Mouse (Mus musculus) retina, postnatal 1 day (tissue): Measurements from ENCODE around the gene Tmem128.

Experiments
- DNase-seq: peaks from one replicate; pipeline ENCODE4 v3.0.0-alpha.2; 2012

Tmem128 gene

DNA sequence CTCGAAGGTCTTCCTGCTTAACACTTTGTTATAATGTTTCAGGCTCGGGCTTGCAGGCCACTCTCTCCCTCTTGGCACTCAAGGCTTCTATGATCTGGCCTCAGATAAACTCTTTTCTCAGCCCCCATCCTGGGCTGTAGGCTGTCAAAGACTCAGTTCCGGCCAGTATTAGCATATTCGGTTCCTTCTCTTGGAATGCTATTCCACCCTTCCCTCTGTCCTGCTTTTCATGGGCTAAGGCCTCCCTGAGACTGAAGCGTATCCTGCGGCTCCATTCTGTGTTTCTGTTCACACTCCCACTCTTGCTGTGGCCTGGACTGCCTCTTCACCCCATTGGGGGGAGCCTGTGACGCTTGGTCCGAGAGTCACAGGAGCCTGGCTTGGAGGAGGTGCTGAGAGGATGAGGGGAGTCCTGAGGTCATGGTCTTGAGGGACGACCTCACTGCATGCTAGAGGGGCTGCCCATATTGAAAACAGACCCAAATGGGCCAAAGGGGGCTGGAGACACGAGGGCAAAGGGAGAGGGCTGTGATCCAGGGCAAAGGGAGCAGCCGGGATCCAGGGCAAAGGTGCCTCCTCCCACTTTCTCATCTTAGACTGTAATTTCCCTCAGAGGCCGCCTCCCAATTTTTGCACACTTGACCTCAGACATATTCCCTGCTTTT lies 18.1 kb downstream of the Tmem128 start:
- DNase-seq = no peak

DNA sequence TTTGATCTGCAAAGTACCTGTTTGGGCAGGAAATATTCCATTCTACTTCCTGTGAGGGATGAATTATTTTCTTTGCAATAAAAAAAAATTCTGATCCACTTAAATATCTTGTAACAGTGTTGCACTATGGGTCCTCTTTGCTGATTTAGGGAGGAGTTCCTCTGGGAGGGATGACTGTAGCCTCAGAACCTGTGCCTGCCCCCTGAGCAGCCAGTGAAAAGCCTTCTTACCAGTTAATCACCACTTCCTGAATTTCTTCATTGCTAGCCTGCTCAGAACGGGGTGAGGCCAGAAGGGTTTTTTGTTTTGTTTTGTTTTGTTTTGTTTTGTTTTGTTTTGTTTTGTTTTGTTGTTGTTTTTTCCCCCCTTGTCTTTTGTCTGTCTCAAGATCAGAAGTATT lies 20.1 kb downstream of the Tmem128 start:
- no peak for DNase-seq

DNA sequence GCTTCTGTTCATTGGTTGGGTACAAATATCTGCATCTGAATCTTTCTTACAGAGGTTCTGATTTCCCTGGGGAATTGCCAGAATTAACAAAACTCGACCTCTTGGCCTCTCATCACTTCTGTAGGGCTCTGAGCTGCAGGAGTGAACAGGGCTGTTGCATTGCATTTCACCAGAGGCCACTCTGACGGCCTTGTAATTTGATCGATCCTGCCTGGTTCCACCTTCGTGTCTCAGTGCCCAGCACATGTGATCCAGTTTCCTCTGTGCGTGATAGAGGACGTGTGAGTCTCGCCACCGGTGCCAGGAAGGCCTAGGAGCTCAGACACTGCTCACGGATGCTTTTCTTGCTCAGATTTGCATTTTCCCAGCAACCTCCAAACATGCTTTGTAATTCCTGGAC lies 25.7 kb downstream of the Tmem128 start:
- no peak for DNase-seq

DNA sequence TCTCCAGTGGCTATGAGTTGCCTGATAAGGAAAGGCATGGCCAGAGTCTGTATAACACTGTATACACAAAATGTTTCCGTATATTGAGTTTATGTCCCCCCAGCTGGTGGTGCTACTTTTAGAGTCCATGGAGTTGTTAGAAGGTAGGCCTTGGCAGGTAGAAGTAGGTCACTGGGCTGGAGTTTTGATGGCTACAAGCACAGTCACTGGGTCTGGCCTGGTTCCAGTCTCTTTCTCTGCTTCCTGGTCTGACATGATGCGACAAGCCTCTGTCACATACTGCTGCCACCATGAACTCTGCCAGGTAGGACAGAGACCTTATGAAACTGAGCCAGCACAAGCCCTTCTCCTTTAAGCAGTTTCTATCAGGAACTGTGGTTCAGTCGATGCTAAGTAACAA lies 28.5 kb downstream of the Tmem128 start:
- no peak for DNase-seq

DNA sequence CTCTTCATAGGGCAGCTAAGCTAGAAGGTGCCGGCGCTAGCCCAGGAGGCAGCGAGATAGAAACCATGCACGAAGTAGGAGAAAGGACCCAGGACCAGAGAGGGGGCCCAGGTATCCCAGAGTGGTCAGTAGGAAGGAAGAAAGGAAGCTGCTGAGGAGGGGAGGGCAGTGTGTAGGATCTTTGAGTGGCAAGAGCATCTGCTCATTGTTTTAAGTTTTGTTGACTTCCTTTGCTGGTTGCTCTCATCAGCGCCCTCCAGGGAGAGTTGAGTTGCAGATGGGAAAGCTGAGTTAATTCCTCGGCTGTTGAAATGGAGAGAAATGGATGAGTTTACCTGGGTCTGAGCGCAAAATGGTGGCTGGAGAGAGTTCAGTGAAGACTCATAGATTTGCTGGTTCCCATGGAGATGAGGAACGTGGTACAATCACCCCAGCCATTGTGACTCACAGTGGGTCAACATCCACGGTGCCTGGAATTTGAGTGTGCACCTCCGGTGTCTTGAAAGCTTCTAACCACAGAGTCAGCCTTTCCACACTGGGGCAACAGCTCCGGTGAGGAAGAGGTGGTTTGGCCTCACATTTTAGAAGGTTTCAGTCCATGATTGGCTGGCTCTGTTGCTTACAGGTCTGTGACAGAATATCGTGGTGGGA lies 41.9 kb downstream of the Tmem128 start:
- no peak for DNase-seq

DNA sequence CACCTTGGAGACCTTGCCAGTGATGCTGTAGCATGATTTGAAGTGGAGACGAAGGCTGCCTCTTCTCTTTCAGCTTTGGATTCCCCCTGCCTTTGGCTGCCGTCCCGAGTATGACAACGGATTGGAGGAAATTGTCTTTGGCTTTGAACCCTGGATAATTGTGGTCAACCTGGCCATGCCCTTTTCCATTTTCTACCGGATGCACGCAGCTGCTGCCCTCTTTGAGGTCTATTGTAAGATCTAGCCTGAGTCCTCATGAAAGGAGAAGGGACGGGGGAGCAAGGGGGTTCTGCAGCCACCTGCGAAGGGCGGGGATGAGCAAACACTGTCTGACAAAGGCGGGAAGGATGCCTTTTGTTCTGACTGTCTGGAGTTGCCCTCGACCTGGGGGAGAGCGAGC lies 42.7 kb downstream of the Tmem128 start:
- no peak for DNase-seq

DNA sequence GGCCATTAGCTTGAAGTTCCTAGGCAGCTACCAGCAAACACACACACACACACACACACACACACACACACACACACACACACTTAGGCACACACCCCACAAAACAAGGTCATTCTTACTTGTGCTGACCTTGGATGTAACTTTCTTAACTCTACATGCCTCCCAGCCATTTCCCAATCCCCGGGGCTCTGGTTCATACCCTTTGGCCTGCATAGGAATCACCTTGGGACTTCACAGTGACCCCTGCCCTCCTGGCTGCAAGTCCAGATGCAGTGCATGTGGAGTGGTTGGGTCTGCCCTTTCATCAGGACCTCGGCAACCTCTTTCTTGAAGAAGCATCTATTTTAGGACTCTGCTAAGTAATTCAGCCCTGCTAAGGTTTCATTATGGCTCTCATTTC lies 45.3 kb downstream of the Tmem128 start:
- DNase-seq = no peak

DNA sequence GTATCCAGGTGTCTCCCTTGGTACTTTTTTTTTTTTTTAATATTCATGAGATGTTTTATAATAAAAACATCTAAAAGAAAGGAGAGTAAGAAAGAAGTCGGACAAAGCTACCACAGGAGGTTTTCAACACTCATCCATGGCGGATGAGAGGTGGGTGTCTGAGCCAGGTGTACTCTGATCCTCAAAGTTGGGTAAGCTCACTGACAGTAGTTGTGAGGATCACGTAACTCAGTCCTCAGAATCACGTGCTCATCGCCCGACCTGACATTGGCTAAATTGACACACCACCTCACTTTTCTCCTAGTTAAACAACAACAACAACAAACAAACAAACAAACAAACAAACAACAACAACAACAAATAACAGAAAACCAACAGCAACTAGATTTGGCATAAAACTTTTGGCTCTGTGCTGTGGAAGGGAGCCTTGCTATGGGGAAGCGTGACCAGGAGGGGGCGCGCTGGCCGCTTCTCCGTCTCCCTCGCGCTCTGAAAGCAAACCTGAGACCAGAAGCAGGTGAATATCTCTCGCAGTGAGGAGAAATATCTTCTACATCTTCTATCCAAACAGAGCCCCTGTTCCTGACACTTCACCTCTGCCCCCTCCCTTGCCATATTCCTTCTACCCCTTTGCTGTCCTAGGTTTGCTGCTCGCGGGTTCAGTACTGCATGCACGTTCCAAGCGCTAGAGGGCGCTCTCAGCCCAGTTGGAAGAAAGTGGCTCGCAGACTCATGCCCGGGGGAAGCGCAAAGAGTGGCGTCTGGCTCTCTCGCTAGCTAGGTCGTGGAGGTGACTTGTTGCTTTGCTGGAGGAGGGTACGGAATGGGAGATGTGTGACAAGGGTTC lies 47.5 kb downstream of the Tmem128 start:
- peak; percentile 91 for DNase-seq

DNA sequence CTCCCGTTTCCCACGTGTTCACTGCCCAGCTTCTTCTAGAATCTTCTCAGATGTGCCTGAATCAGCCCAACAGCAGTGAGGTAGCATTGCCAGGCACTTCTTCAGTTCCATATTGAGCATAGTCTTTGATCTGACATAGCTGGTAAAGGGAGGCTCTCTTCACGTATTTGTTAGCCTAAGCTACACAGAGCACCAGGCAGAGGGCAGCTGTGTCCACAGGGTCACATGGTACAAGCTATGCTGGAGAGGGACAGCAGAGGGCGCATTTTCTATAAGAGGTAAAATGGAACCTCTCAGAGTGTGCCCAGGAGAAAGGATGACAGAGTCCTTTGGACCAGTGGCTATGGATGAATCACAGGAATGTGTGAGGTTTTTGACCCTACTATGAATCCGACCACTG lies 48.9 kb downstream of the Tmem128 start:
- peak; percentile 74 for DNase-seq

DNA sequence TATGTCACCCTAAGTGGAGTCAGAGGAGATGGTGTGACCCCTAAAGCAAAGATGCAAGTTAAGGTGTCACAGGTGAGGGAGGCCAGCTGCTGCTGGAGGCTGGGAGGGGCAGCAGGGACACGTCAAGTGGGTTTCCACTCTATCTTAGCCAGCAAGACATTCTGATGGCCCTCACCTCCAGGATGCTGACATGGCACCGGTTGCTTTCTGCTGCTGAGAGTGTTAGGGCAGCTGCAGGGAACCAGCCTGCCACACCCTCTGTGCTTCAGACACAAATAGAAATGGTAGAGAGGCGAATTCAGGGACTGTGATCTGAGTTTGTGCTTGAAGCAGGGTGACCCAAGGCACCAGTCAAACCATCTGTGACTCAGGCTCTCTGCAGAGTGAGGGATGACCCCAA lies 49.8 kb downstream of the Tmem128 start:
- no peak for DNase-seq
